Mouse (Mus musculus): ENCODE measurements around the gene Cacna2d3.

Gene Cacna2d3

DNA sequence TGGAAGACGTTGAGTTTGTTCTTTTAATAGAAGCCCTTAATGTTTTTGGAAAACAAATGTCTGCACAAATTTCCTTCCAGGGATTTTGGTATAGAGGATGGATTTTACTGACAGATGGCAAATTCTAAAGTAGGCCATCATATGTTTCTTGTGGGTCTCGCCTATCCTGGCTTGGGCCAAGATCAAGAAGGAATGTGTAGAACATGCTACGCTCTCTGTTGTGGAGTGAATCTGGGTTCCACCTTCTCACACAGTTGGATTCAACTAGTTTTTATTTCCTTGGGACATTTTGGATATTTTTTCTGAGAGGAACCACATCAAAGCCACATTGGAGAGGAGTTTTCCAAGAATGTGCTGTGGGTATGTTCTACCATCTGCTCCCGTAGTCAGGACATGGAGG is 835.0 kb downstream of the Cacna2d3 start:
- DNase-seq, result no peak

DNA sequence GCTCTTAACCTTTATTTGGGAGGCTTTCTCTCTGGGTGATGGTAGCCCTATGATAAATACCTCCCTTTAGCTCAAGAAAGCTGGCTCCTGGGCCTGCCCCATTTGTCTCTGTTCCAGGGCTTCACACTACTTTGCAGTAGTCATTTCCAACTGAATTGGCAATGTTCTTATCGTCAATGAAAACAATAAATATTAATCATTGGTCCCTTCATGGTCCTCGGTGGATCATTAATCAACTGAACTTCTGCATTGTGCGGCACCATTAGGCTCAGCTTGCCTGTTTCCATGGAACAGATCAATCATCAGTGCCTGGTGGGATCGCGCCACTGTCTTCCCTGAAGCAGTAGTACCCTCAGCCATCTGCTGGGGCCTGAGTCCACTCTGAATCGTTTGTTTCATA is 850.7 kb downstream of the Cacna2d3 start:
- DNase-seq, result no peak

DNA sequence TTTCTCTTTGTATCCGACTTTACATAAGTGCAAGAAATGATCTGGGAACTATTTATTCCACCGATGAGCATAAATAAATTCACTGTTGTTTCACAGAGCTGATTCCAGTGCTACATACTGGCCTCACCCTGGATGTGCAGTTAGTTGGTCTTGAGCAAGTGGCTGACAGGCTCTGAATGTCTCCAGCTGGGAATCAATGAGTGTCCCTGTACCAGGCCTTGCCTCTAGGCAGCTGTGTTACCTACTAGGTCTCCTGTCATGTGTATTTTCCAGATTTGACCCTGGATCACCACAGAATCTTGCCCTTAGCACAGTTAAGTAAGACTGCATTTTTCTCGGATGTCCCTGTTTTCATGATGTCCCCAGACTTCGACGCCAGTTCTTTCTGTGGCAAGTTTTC is 851.3 kb downstream of the Cacna2d3 start:
- DNase-seq, result no peak

DNA sequence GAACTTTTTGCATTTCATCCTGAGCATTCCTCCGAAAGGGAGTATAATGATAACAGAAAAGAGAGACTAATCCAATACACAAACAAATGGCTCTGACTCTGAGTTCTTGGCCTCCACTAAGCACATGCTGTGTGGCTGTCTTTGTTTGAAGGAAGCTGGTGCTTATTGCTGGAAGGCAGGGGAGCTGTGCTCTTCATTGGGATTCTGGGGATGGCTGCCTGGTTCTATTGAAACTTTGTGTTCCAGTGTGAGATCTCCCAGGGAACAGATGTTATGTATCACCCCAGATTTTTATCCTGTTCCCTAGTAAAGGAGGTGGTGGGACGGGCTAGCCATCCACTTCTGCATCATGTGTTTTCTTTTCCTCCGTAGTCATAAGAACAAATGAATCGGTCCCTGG is 856.7 kb downstream of the Cacna2d3 start:
- DNase-seq, result no peak

DNA sequence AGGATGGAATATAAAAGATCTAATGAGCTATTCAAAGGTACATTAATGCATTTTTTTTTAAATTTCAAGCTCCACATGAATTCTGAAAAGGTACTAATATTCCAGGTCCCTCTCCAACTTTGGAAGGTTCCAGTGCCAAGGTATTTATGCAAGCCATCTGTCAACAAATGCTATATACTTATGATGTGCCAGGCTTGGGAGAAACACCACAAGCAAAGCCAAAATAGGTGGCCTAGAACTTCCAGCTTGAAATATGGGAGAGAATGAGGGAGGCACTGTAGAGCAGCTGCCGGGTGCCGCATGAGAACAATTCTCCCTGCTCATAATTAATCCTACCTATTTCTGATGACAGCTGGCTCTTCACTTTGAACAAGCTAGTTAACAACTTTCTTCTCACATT is 860.5 kb downstream of the Cacna2d3 start:
- DNase-seq, result no peak
